Mouse (Mus musculus) forebrain, embryonic 14.5 days (tissue): ENCODE results near the gene Ikzf3. TPM values are rescaled to one million over a fixed set of nuclear protein-coding genes. Genes with fewer than 3 reads are reported as not detected.

Experiments used
- ATAC-seq: fragments of 200-750 bp; cut with Nextera tagmentation; 2 replicates; pipeline ENCODE4 v1.8.0; 2017; ENCODE audit warnings: mild to moderate bottlenecking, moderate library complexity
- DNase-seq: peaks from one replicate; pipeline ENCODE4 v3.0.0-alpha.2; 2015; ENCODE audit warnings: low spot score
- H3K27ac ChIP-seq: fragments of 300-500 bp; sonication (generic); 2 replicates; pipeline ENCODE4 v1.5.1; 2014; ENCODE audit warnings: low read depth, mild to moderate bottlenecking, control low read depth, low read length, moderate library complexity
- H3K27me3 ChIP-seq: fragments of 300-500 bp; sonication (generic); replicated peaks from 2 replicates; pipeline ENCODE4 v1.6.1; 2014; ENCODE audit warnings: low read length, control low read depth, mixed read lengths; ENCODE audit not compliant: control insufficient read depth, insufficient read depth
- H3K36me3 ChIP-seq: fragments of 300-500 bp; sonication (generic); 2 replicates; pipeline ENCODE4 v1.6.1; 2014; ENCODE audit warnings: low read length, control low read depth; ENCODE audit not compliant: control insufficient read depth, insufficient read depth
- H3K4me1 ChIP-seq: fragments of 300-500 bp; sonication (generic); 2 replicates; pipeline ENCODE4 v1.6.1; 2014; ENCODE audit warnings: antibody characterized with exemption, low read length, control low read depth; ENCODE audit not compliant: control insufficient read depth, insufficient read depth
- H3K4me2 ChIP-seq: fragments of 300-500 bp; sonication (generic); 2 replicates; pipeline ENCODE4 v1.6.1; 2014; ENCODE audit warnings: mild to moderate bottlenecking, control low read depth, low read length
- H3K4me3 ChIP-seq: fragments of 300-500 bp; sonication (generic); 2 replicates; pipeline ENCODE4 v1.5.1; 2014; ENCODE audit warnings: low read depth, low read length, control low read depth
- H3K9ac ChIP-seq: fragments of 300-500 bp; sonication (generic); 2 replicates; pipeline ENCODE4 v1.6.1; 2014; ENCODE audit warnings: mild to moderate bottlenecking, low read length, control low read depth, moderate library complexity
- H3K9me3 ChIP-seq: fragments of 300-500 bp; sonication (generic); replicated peaks from 2 replicates; pipeline ENCODE4 v1.6.1; 2016; ENCODE audit warnings: low read length, control low read depth, mixed read lengths; ENCODE audit not compliant: control insufficient read depth
- WGBS: fragments of 180-500 bp; shearing (Covaris S2); extraction: QIAGEN DNeasy Blood & Tissue Kit; methylation state at CpG from one replicate; pipeline ENCODE4 v1.1.7; 2014; 5-methylcytosine and 5-hydroxymethylcytosine counted together
- polyA plus RNA-seq: library from polyadenylated mRNA; unstranded; fragments of >200 nt; fragmentation: Nextera tagmentation; extraction: Ambion mirVana; gene quantifications from 2 replicates; pipeline ENCODE4 v1.2.1, GENCODE M21; 2014

Gene Ikzf3
- polyA plus RNA-seq, 1 experiment from 2014 or later, result not detected

DNA sequence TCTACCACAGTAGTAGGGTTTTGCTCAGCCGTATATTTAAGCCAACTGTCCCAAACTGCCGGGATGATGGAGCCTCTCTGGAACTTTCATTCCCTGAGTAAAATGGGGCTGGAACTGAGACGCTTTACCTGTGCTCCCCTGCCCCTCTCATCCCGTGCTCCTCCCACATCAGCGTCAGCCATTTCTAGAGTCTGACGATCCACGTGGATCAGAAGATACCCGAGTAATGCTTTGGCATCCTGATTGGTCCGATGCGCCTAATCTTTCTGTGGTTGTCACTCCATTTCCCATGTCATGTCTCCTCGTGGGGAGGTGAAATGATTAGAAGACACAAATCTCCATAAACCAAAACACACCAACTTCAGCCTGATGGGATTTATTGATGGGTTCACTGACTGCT is 70.9 kb downstream of the Ikzf3 start:
- no peak overlapping the region for H3K4me2 ChIP-seq

DNA sequence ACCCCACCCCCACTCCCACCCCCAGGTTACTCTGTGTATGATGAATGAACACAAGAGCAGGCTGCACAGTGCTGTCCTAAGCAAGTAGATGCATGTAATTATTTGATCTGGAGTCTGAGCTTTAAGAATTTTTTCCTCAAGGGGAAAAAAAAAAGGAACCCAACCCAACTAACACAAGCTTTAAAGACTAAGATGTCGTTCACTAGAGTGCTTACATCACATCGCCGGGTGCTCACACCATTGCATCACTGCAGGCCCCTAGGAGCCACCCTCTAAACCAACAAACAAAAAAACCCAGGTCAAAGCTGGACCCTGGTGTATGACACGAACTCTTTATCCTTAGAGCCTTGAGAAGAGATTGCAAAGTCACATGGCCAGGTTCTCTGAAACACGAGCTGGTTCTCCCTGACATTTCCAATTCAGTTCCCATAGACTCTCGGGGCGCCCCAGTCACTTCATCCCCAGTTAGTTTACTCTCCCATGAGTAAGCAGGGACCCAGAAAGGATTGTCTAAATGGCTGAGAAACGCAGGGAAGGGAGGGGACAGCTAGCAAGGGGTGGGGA is 71.8 kb downstream of the Ikzf3 start:
- no peak for ATAC-seq
- no peaks in the 10 kb centered on the region for H3K9me3 ChIP-seq
- DNase-seq, result no peak
- 62% methylated on average over 8 of the region's 8 CpGs for WGBS
- no peaks in the 10 kb centered on the region for H3K36me3 ChIP-seq
- H3K4me1 ChIP-seq, result no peaks in the 10 kb centered on the region
- no peaks in the 10 kb centered on the region for H3K27me3 ChIP-seq
- no peak overlapping the region for H3K27ac ChIP-seq
- no peak overlapping the region for H3K4me2 ChIP-seq
- no peak overlapping the region for H3K4me3 ChIP-seq
- no peak overlapping the region for H3K9ac ChIP-seq

More for the DNA sequence above, 70.9 kb downstream of the Ikzf3 start:
- no peak overlapping the region for H3K4me3 ChIP-seq
- whole genome bisulfite sequencing, result 86% methylated on average over 11 of the region's 11 CpGs
- no peak for DNase-seq
- H3K9ac ChIP-seq, result no peak overlapping the region
- H3K4me1 ChIP-seq, result no peaks in the 10 kb centered on the region
- no peak for ATAC-seq
- H3K27me3 ChIP-seq, result no peaks in the 10 kb centered on the region
- no peaks in the 10 kb centered on the region for H3K9me3 ChIP-seq
- no peaks in the 10 kb centered on the region for H3K36me3 ChIP-seq
- H3K27ac ChIP-seq, result no peak overlapping the region

DNA sequence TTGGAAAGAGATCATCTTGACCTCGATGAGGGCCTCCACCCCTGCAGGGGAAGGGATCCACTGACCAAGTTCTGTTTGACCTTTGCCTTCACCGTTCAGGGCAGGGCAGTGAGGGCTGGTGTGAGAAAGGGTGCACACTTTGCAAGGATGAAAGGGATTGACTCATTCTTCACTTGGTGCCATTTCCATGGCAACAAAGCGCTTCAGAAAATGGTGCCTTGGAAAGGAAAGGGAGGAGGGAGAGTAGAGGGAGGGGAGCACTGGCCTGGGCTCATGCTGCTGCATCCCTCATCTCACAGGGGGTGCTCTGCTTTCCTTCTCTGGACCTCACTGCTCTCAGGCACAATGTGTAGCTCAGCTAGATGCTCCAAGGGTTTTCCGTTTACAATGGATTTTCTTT is 73.1 kb downstream of the Ikzf3 start:
- Histone ChIP-seq H3K4me2 (no peak overlapping the region), H3K27me3 (no peaks in the 10 kb centered on the region), H3K9me3 (no peaks in the 10 kb centered on the region), H3K9ac (no peak overlapping the region), H3K4me3 (no peak overlapping the region), H3K4me1 (no peaks in the 10 kb centered on the region), H3K36me3 (no peaks in the 10 kb centered on the region), H3K27ac (no peak overlapping the region)
- ATAC-seq (no peak), DNase-seq (peak; percentile 10)
- WGBS, result 45% methylated on average over 4 of the region's 4 CpGs

DNA sequence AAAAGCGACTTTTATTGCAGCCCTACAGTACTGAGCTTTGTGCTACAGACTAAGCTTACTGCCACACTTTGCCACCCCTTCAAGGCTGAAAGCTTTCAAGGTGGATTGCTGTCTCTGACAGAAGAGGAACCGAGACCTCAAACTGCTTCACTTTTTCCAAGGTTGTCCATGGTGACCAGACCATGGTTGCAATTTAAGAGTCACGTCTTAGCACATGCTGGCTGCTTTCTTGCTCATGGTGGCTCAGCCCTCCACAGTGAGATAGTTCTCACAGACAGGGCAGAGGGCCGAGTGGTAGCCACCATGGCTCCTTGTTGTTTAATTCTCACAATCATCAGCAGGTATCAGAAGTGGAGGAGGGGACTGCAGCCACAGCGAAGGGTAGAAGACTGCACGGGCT is 75.0 kb downstream of the Ikzf3 start:
- 79% methylated on average over 6 of the region's 6 CpGs for WGBS
- H3K4me1 ChIP-seq, result no peaks in the 10 kb centered on the region
- no peaks in the 10 kb centered on the region for H3K9me3 ChIP-seq
- H3K27me3 ChIP-seq, result no peaks in the 10 kb centered on the region
- H3K4me3 ChIP-seq, result no peak overlapping the region
- no peaks in the 10 kb centered on the region for H3K36me3 ChIP-seq
- no peak for DNase-seq
- no peak overlapping the region for H3K9ac ChIP-seq
- H3K27ac ChIP-seq, result no peak overlapping the region
- ATAC-seq, result no peak
- no peak overlapping the region for H3K4me2 ChIP-seq

DNA sequence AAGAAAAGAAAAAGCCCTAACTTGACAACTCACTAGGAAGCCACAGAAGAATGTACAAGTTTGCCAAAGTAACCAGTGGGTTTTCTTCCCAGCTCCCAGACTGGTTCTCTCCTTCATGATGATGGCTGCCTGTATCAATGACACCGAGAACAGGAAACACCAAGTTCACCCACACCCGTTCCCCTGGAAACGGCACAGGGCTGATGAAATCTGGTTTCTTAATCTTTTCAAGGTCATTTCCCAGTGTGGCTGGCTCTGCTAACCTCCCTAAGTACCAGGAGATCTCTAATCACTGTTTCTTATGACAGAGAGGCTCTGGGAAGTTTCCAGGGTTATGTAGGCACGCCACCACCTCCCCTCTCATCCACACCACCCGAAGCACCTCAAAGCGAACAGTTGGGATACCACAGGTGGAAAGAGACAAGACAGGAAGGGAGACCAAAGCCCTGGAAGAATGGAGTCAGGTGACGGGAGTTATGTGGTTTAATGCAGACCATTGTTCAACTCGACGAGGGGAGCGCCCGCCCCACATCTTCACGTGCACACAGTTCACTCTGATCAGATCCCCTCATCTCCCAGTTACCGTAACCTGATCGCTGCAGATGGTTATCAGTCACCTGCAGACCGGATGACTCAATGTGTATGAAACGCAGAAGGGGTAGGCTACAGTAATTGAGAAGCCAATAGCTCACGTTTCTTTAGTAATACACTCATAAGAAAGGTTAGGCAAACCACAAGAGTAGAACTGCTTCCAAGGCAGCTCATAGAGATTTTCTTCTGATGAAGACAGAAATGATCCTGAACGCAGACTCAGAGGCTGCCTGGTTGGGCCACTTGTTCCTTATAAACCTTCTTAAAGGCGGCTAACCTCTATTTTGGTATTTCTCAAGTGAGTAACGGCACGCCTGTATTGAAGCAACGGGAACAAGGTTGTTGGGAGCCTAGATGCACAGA is 75.8 kb downstream of the Ikzf3 start:
- 85% methylated on average over 22 of the region's 22 CpGs for WGBS
- no peak overlapping the region for H3K27ac ChIP-seq
- H3K36me3 ChIP-seq, result no peaks in the 10 kb centered on the region
- no peaks in the 10 kb centered on the region for H3K9me3 ChIP-seq
- no peak overlapping the region for H3K4me2 ChIP-seq
- no peak for DNase-seq
- ATAC-seq, result no peak
- no peak overlapping the region for H3K9ac ChIP-seq
- no peaks in the 10 kb centered on the region for H3K4me1 ChIP-seq
- no peaks in the 10 kb centered on the region for H3K27me3 ChIP-seq
- no peak overlapping the region for H3K4me3 ChIP-seq

DNA sequence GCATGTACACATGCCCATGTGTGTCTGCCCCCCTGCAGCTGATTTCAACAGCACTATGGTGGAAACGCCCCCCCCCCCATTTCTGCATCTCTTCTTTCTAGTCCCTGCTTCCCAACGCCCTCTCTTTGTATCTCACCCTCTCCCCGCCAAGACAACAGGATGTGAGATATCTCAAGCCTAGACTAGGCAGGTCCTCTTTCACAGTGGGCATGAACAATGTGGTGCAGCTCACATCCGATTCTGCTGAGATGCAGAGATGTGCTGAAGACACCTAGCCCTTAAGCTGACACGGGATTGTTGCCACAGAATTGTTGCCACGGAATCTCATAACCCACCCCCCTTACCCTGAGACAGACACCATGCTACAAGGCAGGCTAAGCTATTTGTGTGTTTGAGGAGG is 81.3 kb downstream of the Ikzf3 start:
- Histone ChIP-seq H3K27ac (no peak overlapping the region), H3K36me3 (no peaks in the 10 kb centered on the region), H3K9me3 (no peaks in the 10 kb centered on the region)

DNA sequence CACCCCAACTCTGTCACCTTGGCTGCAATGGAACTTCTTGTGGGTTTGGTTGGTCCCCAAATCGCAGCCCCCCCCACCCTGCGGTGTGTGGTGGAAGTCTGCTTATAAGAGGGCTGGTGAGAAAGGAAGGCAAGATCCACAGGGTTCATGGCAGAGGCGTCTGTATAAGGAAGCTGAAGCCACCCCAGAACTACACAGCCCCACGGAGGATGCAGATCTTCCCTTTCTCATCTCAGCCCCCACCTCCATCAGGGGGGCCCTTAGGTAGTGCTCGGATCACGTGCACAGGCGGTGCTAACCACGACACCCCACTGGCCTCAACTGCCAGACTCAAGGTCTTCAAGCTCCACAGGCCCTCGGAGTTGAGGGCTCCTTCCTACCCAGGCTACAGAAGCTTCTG is 81.9 kb downstream of the Ikzf3 start:
- H3K9ac ChIP-seq, result no peak overlapping the region
- no peak overlapping the region for H3K4me3 ChIP-seq
- DNase-seq (no peak), ATAC-seq (no peak)
- peaks cover 11% of the 10 kb centered on the region for H3K27me3 ChIP-seq
- no peaks in the 10 kb centered on the region for H3K4me1 ChIP-seq
- 92% methylated on average over 9 of the region's 9 CpGs for WGBS
- no peaks in the 10 kb centered on the region for H3K9me3 ChIP-seq
- H3K4me2 ChIP-seq, result no peak overlapping the region
- H3K36me3 ChIP-seq, result no peaks in the 10 kb centered on the region
- H3K27ac ChIP-seq, result no peak overlapping the region

More for the DNA sequence above, 81.3 kb downstream of the Ikzf3 start:
- Histone ChIP-seq H3K27me3 (peaks cover 5% of the 10 kb centered on the region), H3K4me1 (no peaks in the 10 kb centered on the region), H3K9ac (no peak overlapping the region), H3K4me2 (no peak overlapping the region), H3K4me3 (no peak overlapping the region)
- DNase-seq (no peak), ATAC-seq (no peak)
- WGBS, result 82% methylated on average over 6 of the region's 6 CpGs

DNA sequence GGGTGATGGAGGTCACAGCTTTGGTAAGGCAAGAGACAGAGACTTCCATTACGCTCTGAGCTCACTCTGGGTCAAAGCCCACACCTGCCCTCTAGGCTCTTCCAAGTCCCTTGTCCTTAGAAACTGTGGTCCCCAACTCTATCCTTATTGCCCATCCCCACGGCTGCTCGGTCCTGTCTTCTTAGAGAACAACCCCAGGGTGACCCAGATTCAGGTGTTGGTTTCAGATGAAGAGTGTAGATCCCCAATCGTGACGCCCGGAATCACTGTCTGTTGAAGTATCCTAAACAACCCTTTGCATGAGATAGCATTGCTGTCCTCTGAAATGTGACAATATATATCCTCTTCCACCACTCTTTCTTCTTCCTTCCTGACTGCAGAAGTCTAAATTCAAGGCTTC is 83.6 kb downstream of the Ikzf3 start:
- Histone ChIP-seq H3K36me3 (no peaks in the 10 kb centered on the region), H3K27me3 (peaks cover 23% of the 10 kb centered on the region), H3K9ac (no peak overlapping the region), H3K4me1 (no peaks in the 10 kb centered on the region), H3K4me2 (no peak overlapping the region), H3K4me3 (no peak overlapping the region), H3K27ac (no peak overlapping the region), H3K9me3 (no peaks in the 10 kb centered on the region)
- no peak for DNase-seq
- no peak for ATAC-seq
- 91% methylated on average over 6 of the region's 6 CpGs for WGBS

DNA sequence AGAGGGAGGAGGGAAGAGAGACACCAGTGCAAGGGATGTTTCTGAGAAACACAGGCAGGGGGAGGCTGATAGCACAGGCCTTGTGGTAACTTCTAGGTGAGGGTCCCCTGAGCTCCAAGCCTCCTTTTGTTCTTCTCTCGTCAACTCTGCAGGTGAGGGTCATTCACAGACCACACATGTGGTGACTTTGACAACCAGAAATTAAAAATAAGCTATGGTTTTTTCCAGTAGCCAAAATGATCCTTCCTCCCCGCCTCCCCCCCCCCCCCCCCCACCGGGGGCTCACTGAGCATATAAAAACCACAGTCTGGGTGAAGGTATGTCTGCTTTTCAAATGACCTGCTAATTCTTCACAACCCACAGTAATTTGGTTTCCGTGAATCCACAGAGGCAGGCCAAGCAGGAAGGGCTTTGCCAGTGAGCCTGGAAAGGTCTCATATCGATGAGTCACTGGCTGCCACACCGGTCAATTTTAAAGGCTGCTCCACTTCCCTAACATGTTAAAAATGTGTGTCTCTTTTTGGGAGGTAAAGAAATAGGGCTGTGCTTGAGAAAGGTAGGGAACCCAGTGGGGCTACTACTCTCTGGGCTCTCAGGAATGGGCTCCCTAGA is 84.6 kb downstream of the Ikzf3 start:
- Histone ChIP-seq H3K9ac (no peak overlapping the region), H3K4me2 (no peak overlapping the region), H3K4me1 (no peaks in the 10 kb centered on the region), H3K9me3 (no peaks in the 10 kb centered on the region), H3K4me3 (no peak overlapping the region), H3K27ac (no peak overlapping the region), H3K36me3 (no peaks in the 10 kb centered on the region), H3K27me3 (peaks cover 23% of the 10 kb centered on the region)
- ATAC-seq, result no peak
- DNase-seq, result no peak
- WGBS, result 54% methylated on average over 6 of the region's 6 CpGs
